Mouse (Mus musculus): ENCODE measurements around the gene Fam222b.

DNA sequence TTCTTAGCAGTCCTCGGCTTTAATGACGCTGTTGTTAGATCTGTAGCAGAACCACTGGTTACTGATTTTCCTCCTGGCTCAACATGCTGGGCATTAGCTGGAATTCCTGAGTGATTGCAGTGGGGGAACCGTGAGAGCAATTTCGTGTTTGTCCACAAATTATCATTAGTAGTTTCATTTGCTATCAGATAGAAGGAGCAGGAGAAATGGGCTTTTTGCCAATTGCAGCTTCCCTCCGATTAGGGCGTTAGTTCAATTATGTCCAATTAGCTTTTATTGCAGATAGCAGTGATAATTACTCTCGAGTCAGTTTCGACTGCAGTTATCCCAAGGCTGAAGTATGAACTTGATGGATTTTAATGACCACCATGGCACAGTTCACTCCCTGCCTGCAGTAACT, 35.0 kb downstream of the Fam222b start:
- TF ChIP-seq CTCF (IDR thresholded peaks at IDR 0.05; ENCODE audit: insufficient read depth, low read depth, low read length) (no peak), POLR2A (IDR thresholded peaks at IDR 0.05; ENCODE audit: insufficient read depth, low read depth, low read length) (no peak)
